Mouse (Mus musculus) T-helper 2 cell (primary cell): ENCODE data around the gene Nqo2.

ENCODE experiments used
- in situ Hi-C: fragments of 300-600 bp; cut with MboI, MseI; formaldehyde crosslinking; loops from one replicate; pipeline ENCODE4 v1.15.1; 2025; ENCODE audit warnings: high pct_unique_total_duplicates

Gene Nqo2

DNA sequence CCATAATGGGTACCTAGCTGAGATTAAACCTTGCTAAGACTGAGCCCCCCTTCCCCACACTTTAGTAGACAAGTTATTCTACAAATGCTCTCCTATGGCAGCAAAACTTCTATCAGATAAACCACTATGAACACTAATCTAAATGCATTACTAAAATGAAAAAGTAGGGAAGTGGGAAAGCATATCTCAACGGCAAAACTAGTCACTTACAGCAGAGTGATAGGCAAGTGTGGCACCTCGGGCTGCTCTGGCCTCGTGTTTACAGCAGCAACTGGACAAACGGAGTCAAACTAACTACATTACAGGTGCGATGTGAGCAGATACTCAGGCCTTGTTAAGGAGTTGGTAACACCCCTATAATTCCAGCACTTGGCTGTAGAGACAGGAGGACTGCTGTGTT lies 25.1 kb downstream of the Nqo2 start:
- in situ Hi-C loops: no loop called here

DNA sequence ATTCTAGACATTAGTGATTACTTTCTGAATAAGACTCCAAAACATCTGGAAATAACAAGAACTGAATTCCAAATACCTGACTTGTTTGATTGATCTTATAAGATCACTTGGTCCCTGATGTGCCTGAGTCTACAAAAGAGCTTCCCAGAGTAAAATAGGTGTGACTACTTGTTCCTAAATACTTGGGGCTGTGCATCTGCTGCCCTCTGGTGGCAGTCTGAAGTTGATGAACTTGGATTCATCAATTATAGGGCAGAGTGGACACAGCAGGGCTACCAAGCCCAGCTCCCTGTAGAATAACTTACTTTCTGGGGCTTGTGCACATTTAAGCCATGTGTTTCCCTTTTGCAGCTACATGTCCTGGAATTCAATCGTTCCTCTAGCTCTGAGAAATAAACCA lies 30.7 kb downstream of the Nqo2 start:
- in situ Hi-C loops: loop anchor here (5.0 kb wide), 1 partner anchor 43 kb away; no protein-coding TSS in a partner anchor

DNA sequence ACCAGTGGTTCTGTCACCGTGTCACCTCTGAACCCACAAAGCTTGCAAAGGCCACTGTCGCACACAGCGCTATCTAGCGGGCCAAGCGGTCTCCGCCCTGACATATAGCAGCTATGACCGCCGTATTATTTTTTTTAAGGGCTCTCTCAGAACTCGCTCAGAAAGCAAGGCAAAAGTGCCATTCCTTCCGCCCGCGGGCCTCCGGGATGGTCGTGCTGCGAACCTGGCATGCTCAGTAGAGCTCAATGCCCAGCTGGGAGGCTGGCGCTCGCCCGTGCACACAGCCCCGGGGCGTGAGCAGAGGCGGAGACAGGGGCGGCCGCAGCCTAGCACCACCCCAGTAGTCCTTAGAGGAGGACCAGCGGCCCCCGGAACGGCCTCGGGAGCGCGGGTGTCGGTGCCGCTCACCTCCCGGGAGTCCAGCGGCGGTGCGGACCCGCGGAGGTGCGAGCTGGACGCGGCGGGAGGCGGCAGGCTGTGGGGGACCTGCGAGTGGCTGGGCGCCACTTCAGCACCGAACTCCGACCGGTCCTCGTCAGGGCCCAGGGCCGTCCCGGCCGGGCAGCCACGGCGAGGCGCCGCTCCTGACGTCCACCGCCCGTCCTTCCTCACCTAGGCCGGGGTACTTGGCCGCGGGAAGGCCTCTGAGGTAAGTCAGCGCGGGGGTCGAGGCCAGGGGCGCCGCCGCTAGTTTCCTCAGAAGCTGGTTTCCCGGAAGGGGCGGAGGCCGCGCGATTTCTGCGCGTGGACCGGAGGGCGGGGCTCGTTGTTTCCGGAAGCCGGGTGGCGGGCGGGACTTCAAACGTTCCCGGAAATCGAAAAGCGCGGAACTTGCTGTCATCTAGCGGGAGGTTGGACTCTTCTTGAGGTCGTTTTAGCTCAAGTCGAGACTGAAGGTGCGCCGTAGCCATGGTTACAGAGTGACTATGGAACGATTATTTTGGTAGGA lies 37.8 kb downstream of the Nqo2 start, which contains the start of the genes Ripk1 and Serpinb6a:
Gene Ripk1, plus strand, starts transcription at position 306 of the 949 bp plus-strand sequence.
Gene Serpinb6a, minus strand, starts transcription at position 737 of the 949 bp plus-strand sequence.
- in situ Hi-C loops: no loop called here

DNA sequence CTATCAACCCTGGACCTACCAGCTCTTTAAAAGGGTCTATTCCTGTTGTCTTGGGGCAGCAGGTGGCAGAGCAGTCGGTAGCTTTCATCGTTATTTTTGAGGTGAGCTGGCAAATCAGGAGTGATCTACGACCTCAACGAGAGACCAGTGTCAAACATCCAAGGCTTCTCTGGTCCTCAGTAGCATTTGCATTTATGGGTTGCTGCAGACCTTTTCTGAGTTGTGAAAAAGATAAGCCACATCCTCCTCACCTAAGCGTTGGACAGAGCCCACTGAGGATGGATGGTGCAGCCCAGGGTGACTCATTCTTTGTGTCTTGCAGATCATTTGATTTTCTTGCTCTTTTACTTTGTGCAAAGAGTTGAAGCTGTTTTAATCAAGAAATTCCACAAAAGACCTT lies 38.6 kb downstream of the Nqo2 start:
- in situ Hi-C loops: no loop called here

DNA sequence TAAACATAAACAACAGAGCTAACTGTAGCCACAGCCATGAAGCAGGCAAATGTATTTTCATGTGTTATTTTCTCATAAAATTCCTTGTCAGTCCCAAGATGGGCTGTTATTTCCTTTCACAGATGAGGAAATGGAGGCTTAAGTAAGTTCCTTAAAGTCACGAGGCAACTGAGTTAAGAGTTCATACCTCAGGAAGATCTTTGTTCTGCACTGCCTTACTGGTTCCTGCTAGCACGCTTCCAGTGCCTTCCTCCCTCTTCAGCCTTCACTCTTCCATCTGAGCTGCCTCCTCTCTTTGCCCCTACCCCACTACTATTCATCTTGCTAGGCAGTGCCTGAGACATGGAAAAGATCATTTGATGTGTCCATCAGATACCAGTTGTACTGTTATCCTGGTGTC lies 42.7 kb downstream of the Nqo2 start:
- in situ Hi-C loops: no loop called here

DNA sequence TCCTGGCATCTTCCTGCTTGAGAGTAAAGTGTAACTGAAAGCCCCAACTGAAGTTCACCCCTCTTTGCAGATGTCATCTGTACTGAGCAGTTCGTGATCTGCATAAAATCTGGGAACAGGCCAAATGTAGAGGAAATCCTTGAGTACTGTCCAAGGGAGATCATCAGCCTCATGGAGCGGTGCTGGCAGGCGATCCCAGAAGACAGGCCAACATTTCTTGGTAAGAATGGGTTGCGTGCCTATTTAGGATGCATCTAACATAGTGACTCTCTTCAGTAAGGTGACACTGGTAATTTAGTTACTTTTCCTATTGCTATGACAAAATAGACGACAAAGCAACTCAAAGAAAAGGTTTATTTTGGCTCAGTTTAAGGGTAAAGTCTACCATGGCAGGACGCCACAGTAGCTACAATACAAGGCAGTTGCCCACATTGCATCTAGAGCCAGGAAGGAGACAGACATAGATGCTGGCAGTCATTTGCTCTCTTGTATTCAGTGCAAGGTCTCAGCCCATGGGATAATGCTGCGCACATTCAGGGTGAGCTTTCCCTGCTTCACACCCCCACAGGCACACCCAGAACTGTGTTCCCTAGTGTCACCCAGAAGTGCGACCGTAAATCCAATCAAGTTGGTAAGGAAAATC lies 52.6 kb downstream of the Nqo2 start:
- in situ Hi-C loops: no loop called here

DNA sequence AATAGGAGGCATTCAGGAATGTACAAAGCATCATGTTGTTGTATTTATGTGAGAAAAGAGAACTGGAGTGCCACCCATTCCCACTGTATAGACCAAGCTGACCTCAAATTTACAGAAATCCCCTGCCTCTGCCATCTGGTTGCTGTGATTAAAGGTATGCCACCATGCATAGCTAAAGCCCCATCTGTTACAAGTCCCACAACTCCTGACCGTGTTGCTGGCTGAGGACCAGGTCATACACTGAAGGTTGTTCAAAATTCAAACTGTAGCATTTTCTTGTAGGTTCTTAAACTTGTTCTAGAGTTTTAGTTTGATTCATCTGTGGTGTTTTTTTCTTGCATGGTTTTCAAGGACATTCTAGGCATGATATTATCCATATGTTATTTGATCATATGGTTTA lies 54.0 kb downstream of the Nqo2 start:
- in situ Hi-C loops: no loop called here

DNA sequence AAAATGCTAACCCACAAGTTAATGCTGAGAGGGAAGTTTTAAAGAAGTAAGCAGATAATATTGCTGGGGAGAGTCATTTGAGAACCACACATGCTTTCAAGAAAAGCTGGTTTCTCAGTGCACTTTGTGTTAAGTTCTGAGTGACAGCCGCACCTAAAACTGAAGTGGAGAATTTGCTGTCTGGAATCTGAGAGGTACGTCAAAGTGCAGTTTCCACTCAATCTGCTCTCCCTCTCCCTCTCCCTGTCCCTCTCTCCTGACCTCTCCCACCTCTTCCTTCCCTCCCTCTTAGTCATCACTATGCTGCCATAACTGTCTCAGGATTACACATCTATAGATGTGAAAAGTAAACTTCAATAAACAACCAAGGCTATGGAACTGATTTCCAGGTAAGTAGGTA lies 57.5 kb downstream of the Nqo2 start:
- in situ Hi-C loops: no loop called here

DNA sequence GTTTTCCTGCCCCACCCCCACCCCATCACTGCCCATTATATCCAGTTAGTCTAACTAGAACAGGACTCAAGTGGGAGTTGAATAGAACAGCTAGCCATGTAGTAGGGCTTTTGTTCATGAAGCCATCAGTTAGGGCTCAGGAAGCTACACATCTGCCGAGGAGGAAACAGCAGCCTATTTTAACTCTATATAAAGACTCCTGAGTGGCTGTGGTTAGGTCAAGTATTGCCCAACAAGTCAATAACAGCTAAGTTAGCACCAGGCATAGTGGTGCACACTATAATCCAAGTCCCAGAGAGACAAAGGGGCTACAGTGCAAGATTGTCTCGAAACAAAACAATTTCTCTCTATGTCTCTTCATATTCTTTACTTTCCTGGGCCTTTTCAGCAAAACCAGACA lies 67.6 kb downstream of the Nqo2 start:
- in situ Hi-C loops: no loop called here

DNA sequence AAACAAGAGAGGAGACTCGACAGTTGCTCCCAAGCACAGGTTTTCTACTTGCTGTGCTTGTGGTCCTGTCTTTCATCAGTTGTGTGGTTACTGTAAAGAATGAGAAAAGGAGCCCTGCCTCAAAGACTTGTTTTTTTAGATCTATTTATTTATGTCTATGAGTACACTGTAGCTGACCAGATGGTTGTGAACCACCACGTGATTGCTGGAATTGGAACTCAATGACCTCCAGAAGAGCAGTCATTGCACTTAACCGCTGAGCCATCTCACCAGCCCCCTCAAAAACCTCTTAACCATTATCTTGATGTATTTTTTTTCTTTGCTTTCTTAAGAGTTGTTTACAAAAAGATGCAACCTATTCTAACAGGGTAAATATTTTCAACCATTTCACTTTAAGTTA lies 70.9 kb downstream of the Nqo2 start:
- in situ Hi-C loops: no loop called here

DNA sequence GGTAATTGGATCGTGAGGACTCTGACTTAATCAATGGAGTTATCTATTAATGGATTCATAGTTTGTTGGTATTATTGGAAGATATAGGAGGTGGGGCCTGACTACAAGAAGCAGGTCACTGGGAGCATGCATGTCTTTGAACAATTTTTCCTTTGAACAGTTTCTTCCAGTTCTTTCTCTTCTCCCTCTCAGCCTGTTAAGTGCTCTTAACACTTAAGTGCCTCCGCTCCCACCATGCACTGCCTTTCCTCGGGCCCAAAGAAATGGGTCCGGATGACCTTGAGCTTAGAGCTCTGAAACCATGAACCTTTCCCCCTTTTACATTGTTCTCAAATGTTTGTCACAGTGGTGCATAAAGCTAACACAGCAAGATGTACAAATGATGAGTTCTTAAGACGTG lies 72.2 kb downstream of the Nqo2 start:
- in situ Hi-C loops: no loop called here

DNA sequence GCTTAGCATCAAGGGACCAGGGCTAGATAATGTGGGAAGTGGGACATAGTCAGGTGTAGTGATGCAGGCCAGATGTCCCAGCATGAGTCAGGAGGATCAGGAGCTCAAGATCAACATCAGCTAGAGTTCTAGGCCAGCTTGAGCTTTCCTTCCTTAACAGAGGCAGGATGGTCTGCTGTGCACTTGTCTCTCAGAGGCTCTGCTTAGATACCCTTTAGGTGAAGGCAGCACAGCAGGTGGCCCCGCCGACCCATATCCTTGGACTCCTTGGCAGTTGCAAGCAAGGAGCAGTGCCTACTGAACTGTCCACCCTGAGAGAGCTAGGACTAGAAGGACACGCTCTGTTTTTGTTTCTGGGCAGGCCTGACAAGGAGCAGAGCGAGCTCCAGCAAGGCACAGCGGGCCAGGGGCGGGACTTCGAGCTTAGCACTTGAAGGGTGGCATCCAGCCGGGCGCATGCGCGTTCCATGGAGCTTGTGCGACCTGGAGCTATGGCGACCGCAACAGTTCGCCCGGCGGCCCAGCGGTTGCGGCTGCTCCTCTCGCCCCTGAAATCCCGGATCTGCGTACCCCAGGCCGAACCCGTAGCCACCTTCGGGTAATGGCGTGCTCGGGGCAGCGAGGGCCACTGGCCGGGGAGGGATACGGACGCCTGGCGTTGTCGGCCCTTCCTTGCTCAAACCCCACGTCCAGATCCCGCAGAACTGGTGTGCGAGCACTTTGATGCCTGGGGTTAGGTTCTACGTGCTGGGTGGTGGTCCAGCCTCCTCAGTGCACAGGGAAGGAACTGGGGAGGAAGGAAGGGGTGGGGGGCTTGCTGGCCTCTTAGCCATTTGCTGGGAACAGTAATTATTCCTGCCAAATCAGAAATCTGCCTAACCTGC lies 72.9 kb downstream of the Nqo2 start, which contains the start of gene Bphl:
Gene Bphl, plus strand, starts transcription at position 426 of the 884 bp plus-strand sequence.
- in situ Hi-C loops: no loop called here

DNA sequence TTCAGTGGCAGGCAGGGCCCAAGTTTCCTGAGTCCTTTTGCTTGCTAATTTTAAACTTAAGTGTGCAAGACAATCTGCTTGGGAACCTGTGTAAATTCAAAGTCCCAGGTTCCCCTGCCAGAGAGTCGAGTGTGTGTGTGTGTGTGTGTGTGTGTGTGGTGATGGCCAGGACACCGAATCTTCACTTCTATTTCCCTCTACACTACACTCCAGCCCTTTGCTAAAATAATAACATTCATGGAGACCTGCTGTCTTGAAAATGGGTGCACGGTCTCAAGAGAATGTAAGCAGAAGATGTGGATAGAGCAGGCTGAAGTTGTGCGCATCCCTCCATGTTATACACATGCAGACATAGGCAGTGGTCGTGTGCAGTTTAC lies 73.6 kb downstream of the Nqo2 start:
- in situ Hi-C loops: no loop called here
